Mouse (Mus musculus) 3134 (cell line): ENCODE data around the gene Habp2.

Experiments
- DNase-seq: peaks from one replicate; pipeline ENCODE4 v3.0.0-alpha.2; 2011; ENCODE audit warnings: low spot score; ENCODE audit not compliant: insufficient read length; ENCODE audit errors: extremely low read depth

Gene Habp2

DNA sequence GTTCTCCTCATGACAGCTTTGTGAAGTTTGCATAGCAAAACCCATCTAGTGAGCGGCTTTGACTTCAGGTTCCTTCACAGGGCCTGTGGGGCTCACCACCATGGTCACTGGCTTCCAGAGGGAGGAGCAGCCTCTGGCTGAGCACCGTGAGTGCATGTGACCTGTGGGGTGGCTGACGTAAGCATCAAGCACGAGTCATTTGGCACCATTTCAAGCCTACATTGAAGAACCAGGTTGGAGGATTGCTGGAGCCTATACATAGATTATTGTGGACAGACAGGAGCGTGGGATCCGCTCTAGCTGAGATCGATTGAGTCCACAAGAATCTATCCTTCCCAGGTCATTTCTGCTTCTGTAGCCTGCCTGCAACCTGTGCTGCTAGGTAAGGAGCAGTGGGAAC is at the start of gene Habp2:
TSS of gene Habp2 (plus strand) at position 272 of the 400 bp plus-strand sequence.
- no peak for DNase-seq

- DNase-seq: no peak
These were observed 48.4 kb upstream of the Habp2 start for GRCm38 (mm10) chr19:56238501-56238900.

DNA sequence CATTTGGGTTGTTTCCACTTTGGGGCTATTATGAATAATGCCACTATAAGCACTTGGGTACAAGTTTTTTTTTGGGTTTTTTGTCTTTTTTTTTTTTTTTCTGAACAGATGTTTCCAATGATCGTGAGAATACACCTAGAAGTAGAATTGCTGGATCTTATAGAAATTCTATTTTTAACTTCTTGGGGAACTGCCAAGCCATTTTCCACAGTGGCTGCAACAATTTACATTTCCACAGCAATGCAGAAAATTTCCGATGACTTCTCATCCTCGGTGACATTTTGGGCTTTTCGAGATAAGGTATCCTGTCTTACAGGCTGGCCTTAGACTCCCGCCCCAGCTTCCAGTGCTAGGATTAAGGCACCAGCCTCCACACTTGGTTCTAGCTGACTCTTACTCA is 41.7 kb upstream of the Habp2 start:
- no peak for DNase-seq

- no peak for DNase-seq
These were observed 34.1 kb upstream of the Habp2 start for GRCm38 (mm10) chr19:56252815-56253214.

GRCm38 (mm10) chr19:56253271-56253670 is 33.7 kb upstream of the Habp2 start:
- DNase-seq: no peak

- DNase-seq: no peak
These were observed 32.2 kb upstream of the Habp2 start for GRCm38 (mm10) chr19:56254751-56255150.

- DNase-seq: peak; percentile 19
These were observed 31.4 kb upstream of the Habp2 start for GRCm38 (mm10) chr19:56255506-56255905.

DNA sequence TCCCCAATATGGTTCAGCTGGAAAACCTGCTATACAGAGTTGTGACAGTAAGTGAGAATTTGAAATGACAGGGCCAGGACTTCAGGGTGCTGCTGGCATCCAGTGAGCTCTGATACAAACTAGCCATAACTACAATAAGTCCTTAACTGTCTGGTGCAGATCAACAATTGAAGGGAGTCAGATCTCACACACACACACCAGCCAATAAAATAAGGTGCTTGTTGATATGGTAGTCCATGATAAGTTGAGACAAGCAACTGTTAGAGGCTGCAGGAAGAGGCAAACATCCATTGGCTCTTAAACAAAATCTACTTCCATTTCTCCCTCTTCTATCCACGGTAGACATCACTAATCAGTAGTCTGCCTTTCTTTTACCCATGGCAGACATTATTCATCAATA is 30.7 kb upstream of the Habp2 start:
- no peak for DNase-seq

GRCm38 (mm10) chr19:56256741-56257140 is 30.2 kb upstream of the Habp2 start:
- DNase-seq: no peak

- no peak for DNase-seq
These were observed 23.2 kb upstream of the Habp2 start for GRCm38 (mm10) chr19:56263696-56264095.

- DNase-seq: no peak
These were observed 22.8 kb upstream of the Habp2 start for GRCm38 (mm10) chr19:56264175-56264574.

- DNase-seq: no peak
These were observed 21.8 kb upstream of the Habp2 start for GRCm38 (mm10) chr19:56265149-56265548.

DNA sequence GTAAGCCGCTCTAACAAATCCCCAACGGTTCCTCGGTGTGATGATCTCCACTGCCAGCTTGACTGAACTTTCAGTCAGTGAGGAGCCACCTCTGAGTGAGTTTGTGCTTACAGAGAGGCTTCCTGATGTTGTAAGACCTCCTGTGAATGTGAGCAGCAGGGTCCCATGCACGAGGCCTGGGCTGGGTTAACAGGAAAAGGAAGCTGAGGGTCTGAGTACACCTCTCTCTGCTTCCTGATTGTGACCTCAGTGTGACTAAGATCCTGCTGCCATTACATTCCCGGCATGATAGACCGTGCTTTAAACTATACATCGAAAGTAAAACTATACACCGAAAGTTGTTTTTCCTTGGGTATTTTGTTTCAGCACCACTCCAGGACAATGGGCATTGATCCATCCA is 14.9 kb upstream of the Habp2 start:
- no peak for DNase-seq

GRCm38 (mm10) chr19:56277140-56277804 is 9.7 kb upstream of the Habp2 start:
- DNase-seq: no peak

- DNase-seq: no peak
These were observed 9.0 kb upstream of the Habp2 start for GRCm38 (mm10) chr19:56277951-56278350.

DNA sequence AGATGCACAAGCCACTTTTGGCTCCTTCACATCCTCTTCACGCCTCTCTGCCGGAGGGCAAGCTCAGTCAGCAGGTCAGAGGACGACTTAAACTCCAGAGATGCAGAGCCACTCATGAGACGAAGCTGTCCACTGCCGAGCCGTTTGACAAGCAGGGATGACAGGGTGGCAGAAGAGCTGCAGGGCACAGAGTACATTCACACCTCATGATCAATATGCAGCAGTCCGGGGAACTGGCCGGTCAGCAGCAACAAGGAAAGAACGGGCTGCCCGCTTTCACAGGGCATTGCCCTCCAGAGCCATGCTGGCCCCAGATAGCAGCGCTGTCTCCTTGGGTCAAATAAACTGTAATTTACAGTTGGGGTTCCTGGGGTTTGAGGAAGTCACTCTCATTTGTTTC is 8.6 kb upstream of the Habp2 start:
- DNase-seq: no peak

DNA sequence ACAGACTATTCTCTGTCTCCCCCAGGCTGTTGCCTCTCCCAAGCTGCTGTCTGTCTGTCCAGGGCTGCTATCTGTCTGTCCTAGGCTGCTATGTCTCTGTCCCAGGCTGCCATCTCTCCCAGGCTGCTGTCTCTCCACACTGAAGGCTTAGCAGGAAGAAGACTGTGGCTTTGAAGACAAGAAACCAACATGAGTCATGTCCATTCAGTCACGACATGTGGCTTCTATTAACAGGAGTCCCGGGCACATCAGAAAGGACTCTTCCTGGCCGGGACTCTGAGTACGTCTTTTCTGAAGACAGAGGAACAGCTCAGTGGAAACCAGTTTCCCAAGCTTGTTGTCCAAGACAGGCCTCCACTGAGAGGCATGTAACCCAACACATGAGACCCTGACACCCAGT is 1.7 kb upstream of the Habp2 start:
- peak; percentile 56 for DNase-seq

DNA sequence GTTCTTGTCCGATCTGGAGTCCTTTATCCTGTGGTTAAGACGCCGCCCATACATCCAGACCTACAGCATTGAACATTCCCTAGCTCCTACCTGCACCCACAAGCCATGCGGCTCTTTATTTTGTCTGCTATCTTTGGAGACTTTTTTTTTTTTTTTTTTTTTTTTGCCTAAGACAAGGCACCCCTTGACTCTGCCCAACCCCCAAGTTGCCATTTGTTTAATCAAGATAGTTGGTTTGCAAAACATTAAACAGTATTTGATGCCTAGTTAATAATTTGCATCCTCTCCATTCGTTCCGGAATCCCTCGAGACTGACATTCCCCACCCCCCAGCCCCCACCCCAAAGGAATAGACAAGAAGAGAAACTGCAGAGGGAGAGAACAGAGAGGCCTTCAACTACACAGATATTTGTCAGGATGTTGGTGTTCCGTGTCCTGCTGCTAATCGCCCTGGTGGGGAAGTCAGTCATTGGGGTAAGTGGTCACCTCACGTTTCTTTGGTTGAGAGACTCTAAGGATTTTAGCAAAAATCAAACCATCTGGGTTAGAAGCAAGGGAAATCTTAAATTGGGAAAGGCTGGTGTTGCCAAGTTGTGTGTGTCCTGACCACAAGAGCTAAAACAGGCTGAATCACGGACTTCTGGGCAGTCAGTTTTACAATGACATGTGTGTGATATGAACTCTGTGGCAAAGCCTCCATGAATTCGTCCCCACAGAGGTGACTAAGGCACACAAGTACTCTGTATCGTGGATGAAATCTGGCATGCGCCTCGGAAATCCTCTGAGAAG is 837 bp downstream of the Habp2 start:
- peak; percentile 42 for DNase-seq

- peak; percentile 16 for DNase-seq
These were observed 1.5 kb downstream of the Habp2 start for GRCm38 (mm10) chr19:56288436-56288835.

GRCm38 (mm10) chr19:56289642-56290041 is 2.7 kb downstream of the Habp2 start:
- DNase-seq: no peak

DNA sequence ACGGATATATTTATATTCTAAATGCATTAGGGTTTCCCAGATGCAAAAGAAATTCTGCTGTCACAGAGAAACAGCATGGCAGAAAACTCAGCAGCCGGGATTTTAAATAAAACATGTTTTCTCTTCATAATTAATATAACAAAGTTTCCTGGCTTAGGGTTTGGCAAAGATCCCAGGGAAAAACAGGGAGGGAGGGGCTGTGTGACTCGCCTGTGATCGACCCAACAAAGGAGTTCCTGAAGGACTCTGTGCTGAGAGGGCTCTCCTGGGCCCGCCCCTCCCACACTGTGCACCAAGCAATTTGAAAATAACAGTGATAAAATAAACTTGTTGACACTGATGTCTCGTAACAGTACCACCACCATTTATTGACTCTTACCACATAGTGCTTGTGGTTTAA is 5.0 kb downstream of the Habp2 start:
- no peak for DNase-seq

DNA sequence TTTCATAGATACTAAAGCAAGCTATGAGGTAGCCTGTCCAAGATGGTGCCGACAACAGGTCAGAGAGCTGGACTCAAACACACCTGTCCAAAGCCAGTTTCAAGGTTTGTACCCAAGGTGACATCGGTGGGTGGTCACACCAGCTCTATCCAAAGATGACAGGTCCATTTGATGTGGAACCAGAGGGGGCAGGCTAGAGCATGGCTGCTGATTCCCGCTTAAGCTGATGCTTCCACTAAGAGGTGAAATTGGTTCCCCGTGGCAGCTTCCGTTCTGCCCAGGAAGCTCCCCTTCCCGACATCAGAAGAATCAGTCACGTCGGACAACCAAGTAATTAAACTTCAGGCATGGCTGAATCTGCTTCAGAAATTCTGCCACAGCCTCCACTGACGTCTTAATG is 5.4 kb downstream of the Habp2 start:
- DNase-seq: no peak
